Mouse (Mus musculus): ENCODE measurements at regions not wholly inside any gene's neighbourhood (a gene's known extent, or its start where the extent isn't known, plus 50 kb on each side); places are given as distances from the start of the nearest gene placed in this dataset.

GRCm38 (mm10) chr10:99417591-99417990 lies 154.6 kb downstream of the Dusp6 start:
- no peak for DNase-seq (ENCODE audit: low read depth)

- no peak for DNase-seq (ENCODE audit: low read depth)
These were observed 155.5 kb downstream of the Dusp6 start for GRCm38 (mm10) chr10:99418497-99418896.

- no peak for DNase-seq (ENCODE audit: low read depth)
These were observed 156.5 kb downstream of the Dusp6 start for GRCm38 (mm10) chr10:99419532-99419931.

GRCm38 (mm10) chr10:99423406-99423805 lies 160.4 kb downstream of the Dusp6 start:
- no peak for DNase-seq (ENCODE audit: low read depth)

GRCm38 (mm10) chr10:99425265-99425664 lies 162.2 kb downstream of the Dusp6 start:
- no peak for DNase-seq (ENCODE audit: low read depth)

- no peak for DNase-seq (ENCODE audit: low read depth)
These were observed 167.1 kb downstream of the Dusp6 start for GRCm38 (mm10) chr10:99430175-99430574.

GRCm38 (mm10) chr10:99430669-99431561 lies 167.9 kb downstream of the Dusp6 start:
- DNase-seq (ENCODE audit: low read depth) = no peak

- no peak for DNase-seq (ENCODE audit: low read depth)
These were observed 174.0 kb downstream of the Dusp6 start for GRCm38 (mm10) chr10:99437060-99437459.

GRCm38 (mm10) chr10:99440169-99440568 lies 177.1 kb downstream of the Dusp6 start:
- no peak for DNase-seq (ENCODE audit: low read depth)

- DNase-seq (ENCODE audit: low read depth) = no peak
These were observed 178.0 kb downstream of the Dusp6 start for GRCm38 (mm10) chr10:99441014-99441413.

GRCm38 (mm10) chr10:99441931-99442330 lies 178.9 kb downstream of the Dusp6 start:
- no peak for DNase-seq (ENCODE audit: low read depth)

GRCm38 (mm10) chr10:99443453-99444170 lies 180.6 kb downstream of the Dusp6 start:
- DNase-seq (ENCODE audit: low read depth) = no peak

- DNase-seq (ENCODE audit: low read depth) = no peak
These were observed 187.9 kb downstream of the Dusp6 start for GRCm38 (mm10) chr10:99450714-99451625.

GRCm38 (mm10) chr10:99451639-99452417 lies 188.8 kb downstream of the Dusp6 start:
- DNase-seq (ENCODE audit: low read depth) = no peak

GRCm38 (mm10) chr10:99456180-99456579 lies 193.1 kb downstream of the Dusp6 start:
- DNase-seq (ENCODE audit: low read depth) = no peak

GRCm38 (mm10) chr10:99458047-99458446 lies 195.0 kb downstream of the Dusp6 start:
- DNase-seq (ENCODE audit: low read depth) = no peak

- no peak for DNase-seq (ENCODE audit: low read depth)
These were observed 196.2 kb downstream of the Dusp6 start for GRCm38 (mm10) chr10:99459171-99459660.

GRCm38 (mm10) chr10:99459823-99460361 lies 196.9 kb downstream of the Dusp6 start:
- DNase-seq (ENCODE audit: low read depth) = no peak

- DNase-seq (ENCODE audit: low read depth) = no peak
These were observed 197.9 kb downstream of the Dusp6 start for GRCm38 (mm10) chr10:99460847-99461445.

- DNase-seq (ENCODE audit: low read depth) = no peak
These were observed 198.5 kb downstream of the Dusp6 start for GRCm38 (mm10) chr10:99461446-99461966.

Measured in fibroblast of lung, adult 2 months (primary cell).